Mouse (Mus musculus): ENCODE measurements around the gene Cps1. TPM values are rescaled to one million over a fixed set of nuclear protein-coding genes. Genes with fewer than 3 reads are reported as not detected.

Gene Cps1
- 0.06 and 0.11 TPM in 2 replicates for polyA plus RNA-seq (2016; fragmentation: Nextera tagmentation; extraction: Ambion mirVana)

DNA sequence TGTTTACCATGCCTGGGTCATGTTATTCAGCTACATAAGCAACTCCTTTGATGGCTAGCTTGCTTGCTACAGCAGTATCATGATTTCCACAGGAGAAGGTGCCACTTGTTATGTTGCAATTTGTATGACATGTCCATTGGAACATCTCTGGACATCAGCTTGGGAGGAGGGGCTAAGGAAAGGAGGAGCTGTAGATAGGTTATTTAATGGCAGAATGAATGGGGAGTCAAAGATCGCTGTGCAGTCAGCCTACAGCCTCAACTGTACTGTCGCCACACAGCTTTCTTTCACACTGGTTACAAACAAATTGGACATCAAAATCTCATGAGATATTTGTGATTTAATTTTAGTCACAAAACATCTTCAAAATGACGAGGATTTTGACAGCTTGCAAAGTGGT lies at the start of gene Cps1:
TSS of gene Cps1 (plus strand) at position 230 of the 400 bp plus-strand sequence.
- H3K36me3 ChIP-seq, result no peaks in the 10 kb centered on the region
- no peak within 1 kb of the TSS for H3K4me3 ChIP-seq
- H3K9me3 ChIP-seq, result no peaks in the 10 kb centered on the region
- WGBS, result 79% methylated on average over 3 of the region's 3 CpGs
- H3K27ac ChIP-seq, result no peak within 1 kb of the TSS
- no peak for DNase-seq (ENCODE audit: low spot score)
- no peaks in the 10 kb centered on the region for H3K4me1 ChIP-seq
- no peaks in the 10 kb centered on the region for H3K27me3 ChIP-seq (ENCODE audit: insufficient read depth, poor library complexity, severe bottlenecking)

DNA sequence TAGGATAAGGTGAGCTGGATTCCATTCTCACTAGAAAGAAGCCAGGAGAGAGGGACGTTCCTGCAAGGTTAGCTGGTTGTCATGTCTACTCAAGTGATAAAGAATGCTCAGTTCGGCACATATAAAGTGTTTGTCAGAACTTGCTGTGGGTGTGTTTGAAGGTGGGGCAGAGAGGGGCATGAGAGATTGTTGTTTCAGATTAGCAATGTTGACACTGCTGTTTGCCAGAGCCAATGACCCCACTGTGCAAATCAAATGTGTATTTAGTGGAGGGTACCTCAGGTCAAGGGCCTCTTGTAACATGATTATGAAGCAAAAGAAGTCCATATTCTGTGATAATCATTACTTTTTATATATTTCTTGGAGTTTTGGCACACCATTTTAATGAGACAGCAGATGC lies 45.1 kb upstream of the Cps1 start:
- Histone ChIP-seq H3K27ac (no peak overlapping the region), H3K4me3 (no peak overlapping the region), H3K9me3 (no peaks in the 10 kb centered on the region), H3K27me3 (ENCODE audit: insufficient read depth, poor library complexity, severe bottlenecking) (no peaks in the 10 kb centered on the region), H3K36me3 (no peaks in the 10 kb centered on the region), H3K4me1 (no peaks in the 10 kb centered on the region)
- no peak for DNase-seq (ENCODE audit: low spot score)
- WGBS, result 64% methylated on average over 2 of the region's 2 CpGs

DNA sequence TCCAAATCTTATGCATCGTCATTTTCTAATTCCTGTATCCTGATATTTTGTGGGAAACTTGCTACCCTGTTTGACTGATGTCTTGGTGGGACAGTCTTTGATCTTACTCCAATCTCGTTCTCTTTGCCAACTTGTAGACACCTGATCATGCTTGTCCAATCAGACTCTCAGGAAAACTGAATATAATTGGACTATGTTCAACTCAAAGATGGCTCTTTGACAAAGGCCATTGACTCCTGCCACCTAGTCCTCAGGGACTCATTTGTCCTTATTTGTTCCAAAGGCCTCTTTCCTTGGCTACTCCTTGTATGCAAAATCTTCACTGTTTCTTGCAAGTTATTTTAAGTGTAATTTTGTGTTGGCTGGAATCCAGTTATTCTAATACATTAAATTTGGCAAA lies 44.2 kb upstream of the Cps1 start:
- no peak overlapping the region for H3K4me3 ChIP-seq
- no peak for DNase-seq (ENCODE audit: low spot score)
- H3K27me3 ChIP-seq (ENCODE audit: insufficient read depth, poor library complexity, severe bottlenecking), result no peaks in the 10 kb centered on the region
- no peaks in the 10 kb centered on the region for H3K4me1 ChIP-seq
- H3K36me3 ChIP-seq, result no peaks in the 10 kb centered on the region
- H3K27ac ChIP-seq, result no peak overlapping the region
- no peaks in the 10 kb centered on the region for H3K9me3 ChIP-seq
- WGBS, result 75% methylated on average over 2 of the region's 2 CpGs

DNA sequence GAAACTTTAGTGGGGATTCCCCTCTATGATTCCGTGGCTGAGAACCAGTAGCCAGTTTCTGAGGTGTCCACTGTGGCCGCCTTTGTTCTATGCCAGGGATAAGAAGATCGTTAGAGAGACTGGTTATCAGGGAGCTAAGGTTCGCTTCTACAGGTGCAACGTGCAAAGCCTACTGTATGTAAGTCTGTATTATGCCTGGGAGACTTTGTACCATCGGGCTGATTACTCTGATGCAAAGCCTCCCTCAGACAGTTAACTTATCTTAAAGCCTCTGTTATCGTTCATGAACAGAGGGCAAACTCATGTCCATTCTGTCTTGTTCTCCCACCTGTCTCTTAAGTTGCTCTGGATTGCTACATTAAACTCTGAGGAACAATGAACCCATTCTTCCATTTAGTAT lies 43.7 kb upstream of the Cps1 start:
- no peaks in the 10 kb centered on the region for H3K36me3 ChIP-seq
- WGBS, result 81% methylated on average over 7 of the region's 7 CpGs
- DNase-seq (ENCODE audit: low spot score), result no peak

DNA sequence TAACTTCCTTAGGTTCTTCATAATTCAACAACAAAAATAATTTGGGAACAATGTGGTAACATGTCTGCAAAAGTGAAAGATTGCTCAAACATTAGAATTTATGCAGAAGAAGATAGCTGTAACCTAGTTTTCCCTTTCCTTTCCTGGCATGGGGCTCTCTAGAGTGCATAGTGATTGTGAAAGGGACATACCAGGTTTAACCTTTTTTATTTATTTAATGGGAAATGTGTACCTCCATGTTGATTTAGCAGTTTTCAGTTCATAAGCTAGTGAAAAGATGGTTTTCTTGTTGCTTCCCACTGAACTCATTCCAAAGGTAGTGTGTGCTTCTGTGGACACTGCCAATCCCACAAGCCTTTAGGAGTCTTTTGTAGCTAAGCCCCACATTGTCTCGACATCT lies 30.4 kb upstream of the Cps1 start:
- H3K4me3 ChIP-seq, result no peak overlapping the region
- no peaks in the 10 kb centered on the region for H3K4me1 ChIP-seq
- DNase-seq (ENCODE audit: low spot score), result no peak
- no peaks in the 10 kb centered on the region for H3K27me3 ChIP-seq (ENCODE audit: insufficient read depth, poor library complexity, severe bottlenecking)
- H3K36me3 ChIP-seq, result no peaks in the 10 kb centered on the region
- H3K27ac ChIP-seq, result no peak overlapping the region
- WGBS, result 86% methylated on average over 1 of the region's 1 CpGs
- H3K9me3 ChIP-seq, result no peaks in the 10 kb centered on the region

More for the DNA sequence above, 43.7 kb upstream of the Cps1 start:
- no peaks in the 10 kb centered on the region for H3K27me3 ChIP-seq (ENCODE audit: insufficient read depth, poor library complexity, severe bottlenecking)
- H3K9me3 ChIP-seq, result no peaks in the 10 kb centered on the region
- no peak overlapping the region for H3K4me3 ChIP-seq
- no peak overlapping the region for H3K27ac ChIP-seq
- no peaks in the 10 kb centered on the region for H3K4me1 ChIP-seq

DNA sequence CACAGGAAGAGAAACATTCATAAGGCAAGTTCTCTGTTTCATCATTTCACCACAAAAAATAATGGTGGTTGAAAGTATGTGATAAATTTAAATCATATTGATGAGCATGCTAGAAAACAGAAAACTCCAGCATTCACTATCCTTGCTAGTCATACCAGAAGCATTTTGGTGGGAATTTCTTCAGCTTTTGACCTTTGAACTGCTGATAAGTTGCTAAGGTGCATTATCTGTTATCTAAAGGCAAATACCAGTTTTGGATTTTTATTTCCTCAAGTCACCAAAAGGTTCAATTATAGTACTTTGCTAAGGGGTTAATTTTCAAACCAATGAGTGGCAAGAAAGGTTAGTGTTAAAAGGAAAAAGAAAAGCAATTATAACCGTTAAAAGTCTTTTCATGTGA lies 23.6 kb upstream of the Cps1 start:
- DNase-seq (ENCODE audit: low spot score), result no peak
- WGBS, result 76% methylated on average over 1 of the region's 1 CpGs
- Histone ChIP-seq H3K9me3 (no peaks in the 10 kb centered on the region), H3K4me3 (no peak overlapping the region), H3K4me1 (no peaks in the 10 kb centered on the region), H3K27ac (no peak overlapping the region), H3K36me3 (no peaks in the 10 kb centered on the region), H3K27me3 (ENCODE audit: insufficient read depth, poor library complexity, severe bottlenecking) (no peaks in the 10 kb centered on the region)

DNA sequence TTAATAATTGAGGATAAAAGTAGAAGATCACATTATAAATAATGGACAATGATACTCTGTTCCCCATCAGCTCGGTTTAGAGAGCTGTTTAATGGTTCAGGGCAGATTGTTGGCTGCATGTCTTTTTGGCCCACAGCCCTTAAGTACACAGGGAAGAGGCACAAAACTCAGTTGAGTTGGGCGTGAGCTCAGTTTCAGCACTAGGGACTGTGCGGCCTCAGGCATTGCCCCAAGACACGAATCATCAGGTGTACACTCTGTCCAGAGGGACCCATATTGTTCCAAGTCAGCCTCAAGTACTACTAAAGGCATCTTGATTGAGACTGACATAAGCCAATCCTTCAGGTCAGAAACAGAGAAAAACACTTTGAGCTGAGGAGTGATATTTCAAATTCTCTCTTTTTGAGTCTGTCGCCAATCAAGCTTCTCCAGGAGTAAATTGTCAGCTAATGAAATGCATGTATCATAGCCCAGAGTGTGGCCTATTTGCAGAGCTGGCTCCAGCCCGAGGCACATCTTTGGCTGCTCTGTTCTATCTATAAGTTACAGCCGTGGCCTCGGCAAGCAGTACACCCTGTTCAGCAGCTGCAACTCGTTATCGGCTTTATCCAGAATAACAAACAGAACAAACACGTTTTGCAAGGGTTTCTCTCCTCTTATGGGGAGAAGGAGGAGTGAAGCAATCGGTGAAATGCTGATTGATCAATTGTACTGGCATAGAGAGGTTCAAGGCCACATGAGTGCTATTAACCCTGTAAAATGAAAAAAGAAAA lies 19.2 kb upstream of the Cps1 start:
- no peaks in the 10 kb centered on the region for H3K9me3 ChIP-seq
- no peaks in the 10 kb centered on the region for H3K4me1 ChIP-seq
- no peaks in the 10 kb centered on the region for H3K36me3 ChIP-seq
- H3K27ac ChIP-seq, result no peak overlapping the region
- no peaks in the 10 kb centered on the region for H3K27me3 ChIP-seq (ENCODE audit: insufficient read depth, poor library complexity, severe bottlenecking)
- H3K4me3 ChIP-seq, result no peak overlapping the region
- 70% methylated on average over 12 of the region's 12 CpGs for WGBS
- DNase-seq (ENCODE audit: low spot score), result no peak

DNA sequence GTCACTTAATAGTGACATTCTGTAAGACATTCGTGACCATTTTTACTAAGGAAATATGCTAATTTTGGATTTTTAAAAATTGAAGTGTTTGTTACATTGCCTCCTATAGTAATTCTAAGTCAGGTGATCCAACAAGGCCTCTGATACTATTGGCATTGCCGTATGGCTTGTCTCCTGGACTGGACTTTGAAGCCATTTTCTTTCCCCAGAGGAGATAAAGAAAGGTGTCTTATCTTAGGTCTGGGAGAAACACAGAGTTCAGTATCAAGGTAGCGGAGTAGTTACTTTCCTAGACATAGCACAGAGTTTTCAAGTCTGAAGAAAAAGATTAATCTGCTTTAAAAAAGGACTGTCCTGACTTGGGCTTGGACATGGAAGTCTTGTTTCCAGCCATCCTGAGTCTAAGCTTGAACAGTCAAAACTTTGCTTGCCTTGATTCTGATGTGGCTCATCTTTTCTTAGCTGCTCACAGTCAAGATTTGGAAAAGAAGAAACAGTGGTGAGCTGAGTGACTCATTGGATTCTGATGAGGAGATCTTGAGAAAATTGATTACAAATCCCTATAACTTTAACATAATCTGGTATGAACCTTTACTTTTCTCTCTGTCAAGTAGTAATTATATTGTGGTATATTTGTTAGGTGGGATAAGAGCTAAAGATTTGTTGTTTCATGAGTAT lies 11.1 kb upstream of the Cps1 start:
- no peaks in the 10 kb centered on the region for H3K27me3 ChIP-seq (ENCODE audit: insufficient read depth, poor library complexity, severe bottlenecking)
- no peak overlapping the region for H3K4me3 ChIP-seq
- H3K9me3 ChIP-seq, result no peaks in the 10 kb centered on the region
- no peaks in the 10 kb centered on the region for H3K4me1 ChIP-seq
- no peak overlapping the region for H3K27ac ChIP-seq
- no peak for DNase-seq (ENCODE audit: low spot score)
- 76% methylated on average over 3 of the region's 3 CpGs for WGBS
- H3K36me3 ChIP-seq, result no peaks in the 10 kb centered on the region

DNA sequence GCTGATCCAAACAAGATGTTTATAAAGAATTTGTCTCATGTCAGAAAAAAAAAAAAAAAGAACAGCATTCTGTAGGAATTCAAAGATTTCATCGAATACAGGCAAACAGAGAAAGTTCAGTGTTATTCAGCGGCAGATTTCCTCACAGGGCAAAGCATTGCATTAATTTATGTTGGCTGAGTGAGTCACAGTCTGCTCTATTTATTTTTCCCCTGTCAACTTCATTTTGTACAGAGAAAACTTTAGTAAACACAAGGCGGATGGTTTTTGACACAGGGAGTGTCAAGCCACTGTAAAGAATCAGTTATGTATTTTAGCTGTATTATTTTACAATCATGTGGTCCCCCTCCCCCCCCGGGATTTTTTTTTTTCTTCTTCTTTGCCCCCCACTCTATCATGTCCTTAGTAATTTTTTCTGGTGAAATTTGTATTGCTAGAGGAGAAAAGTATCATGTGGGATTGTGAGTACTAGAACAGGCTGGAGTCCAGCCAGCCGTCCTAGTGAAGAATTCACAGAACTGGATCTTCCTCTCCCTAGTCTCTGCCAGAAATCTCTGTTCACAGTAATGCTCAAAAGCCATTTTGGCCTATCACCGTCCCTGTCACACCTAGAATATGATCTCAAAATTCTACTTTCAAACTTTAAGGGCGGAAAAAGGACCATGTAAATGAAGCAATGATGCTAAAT lies 9.3 kb upstream of the Cps1 start:
- no peaks in the 10 kb centered on the region for H3K27me3 ChIP-seq (ENCODE audit: insufficient read depth, poor library complexity, severe bottlenecking)
- DNase-seq (ENCODE audit: low spot score), result no peak
- no peaks in the 10 kb centered on the region for H3K9me3 ChIP-seq
- H3K4me1 ChIP-seq, result no peaks in the 10 kb centered on the region
- WGBS, result 81% methylated on average over 7 of the region's 7 CpGs
- H3K36me3 ChIP-seq, result no peaks in the 10 kb centered on the region
- H3K27ac ChIP-seq, result no peak overlapping the region
- no peak overlapping the region for H3K4me3 ChIP-seq

DNA sequence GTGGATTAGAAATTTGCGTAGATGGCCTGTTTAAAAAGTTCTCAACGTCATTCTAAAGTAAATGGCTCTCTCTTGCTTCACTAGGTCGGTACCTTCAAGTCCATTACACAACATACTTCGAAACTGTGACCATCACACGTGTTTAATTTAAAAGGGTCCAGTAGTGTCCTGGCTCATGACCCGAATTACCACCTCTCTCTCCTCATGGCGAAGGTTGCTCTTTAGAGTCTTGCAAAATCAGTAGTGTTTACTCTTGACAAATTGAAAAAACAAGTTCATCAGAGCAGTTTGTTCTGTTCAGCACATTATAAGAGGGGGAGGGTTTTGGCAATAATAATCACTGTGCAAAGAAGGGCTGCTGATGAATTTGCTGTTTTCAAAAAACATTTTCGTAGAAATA lies 6.3 kb upstream of the Cps1 start:
- no peak for DNase-seq (ENCODE audit: low spot score)
- no peaks in the 10 kb centered on the region for H3K9me3 ChIP-seq
- H3K36me3 ChIP-seq, result no peaks in the 10 kb centered on the region
- no peak overlapping the region for H3K4me3 ChIP-seq
- 80% methylated on average over 8 of the region's 8 CpGs for WGBS
- H3K27ac ChIP-seq, result no peak overlapping the region
- no peaks in the 10 kb centered on the region for H3K27me3 ChIP-seq (ENCODE audit: insufficient read depth, poor library complexity, severe bottlenecking)
- no peaks in the 10 kb centered on the region for H3K4me1 ChIP-seq

DNA sequence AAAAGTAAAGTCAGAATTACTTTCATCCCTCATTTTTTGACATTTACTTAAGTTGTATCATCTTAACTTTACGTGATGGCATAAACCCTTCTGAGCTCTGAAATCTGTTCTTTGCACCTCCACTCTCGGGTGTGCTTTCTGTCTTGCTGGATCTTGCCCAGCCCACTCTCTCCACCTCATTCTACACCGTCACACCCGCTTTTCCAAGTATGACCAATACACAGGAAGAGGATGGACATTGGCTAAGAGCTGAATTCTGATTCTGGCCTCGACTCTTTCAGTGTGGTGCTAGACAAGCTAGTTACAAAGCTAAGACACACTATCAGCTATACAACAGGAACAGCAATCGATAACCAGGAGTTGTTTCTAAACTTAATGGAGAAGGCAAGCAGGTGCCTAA lies 5.0 kb upstream of the Cps1 start:
- 78% methylated on average over 6 of the region's 6 CpGs for WGBS
- Histone ChIP-seq H3K4me1 (no peaks in the 10 kb centered on the region), H3K4me3 (no peak overlapping the region), H3K27me3 (ENCODE audit: insufficient read depth, poor library complexity, severe bottlenecking) (no peaks in the 10 kb centered on the region), H3K27ac (no peak overlapping the region), H3K9me3 (no peaks in the 10 kb centered on the region), H3K36me3 (no peaks in the 10 kb centered on the region)
- DNase-seq (ENCODE audit: low spot score), result no peak

DNA sequence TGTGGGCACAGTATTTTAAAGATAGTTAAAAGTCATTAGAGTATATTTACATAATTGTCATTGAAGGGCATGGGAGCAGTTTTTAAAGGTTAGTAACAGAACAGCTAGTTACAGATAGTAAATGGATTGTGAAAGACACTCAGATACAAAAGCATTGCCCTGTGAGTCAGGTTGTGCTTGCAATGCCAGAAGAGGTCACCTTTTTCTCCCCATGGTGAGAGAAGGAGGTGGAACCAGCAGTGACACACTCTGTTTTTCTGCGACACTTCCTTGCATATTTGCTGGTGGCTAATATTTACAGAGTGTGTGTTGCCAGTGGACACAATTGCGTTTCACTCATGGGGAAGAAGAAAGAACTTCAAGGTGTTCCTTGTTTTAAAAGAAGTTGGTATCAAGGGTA lies 2.6 kb downstream of the Cps1 start:
- H3K4me1 ChIP-seq, result no peaks in the 10 kb centered on the region
- no peak overlapping the region for H3K4me3 ChIP-seq
- H3K27me3 ChIP-seq (ENCODE audit: insufficient read depth, poor library complexity, severe bottlenecking), result no peaks in the 10 kb centered on the region
- WGBS, result 66% methylated on average over 2 of the region's 2 CpGs
- no peak for DNase-seq (ENCODE audit: low spot score)
- H3K36me3 ChIP-seq, result no peaks in the 10 kb centered on the region
- no peak overlapping the region for H3K27ac ChIP-seq
- no peaks in the 10 kb centered on the region for H3K9me3 ChIP-seq

DNA sequence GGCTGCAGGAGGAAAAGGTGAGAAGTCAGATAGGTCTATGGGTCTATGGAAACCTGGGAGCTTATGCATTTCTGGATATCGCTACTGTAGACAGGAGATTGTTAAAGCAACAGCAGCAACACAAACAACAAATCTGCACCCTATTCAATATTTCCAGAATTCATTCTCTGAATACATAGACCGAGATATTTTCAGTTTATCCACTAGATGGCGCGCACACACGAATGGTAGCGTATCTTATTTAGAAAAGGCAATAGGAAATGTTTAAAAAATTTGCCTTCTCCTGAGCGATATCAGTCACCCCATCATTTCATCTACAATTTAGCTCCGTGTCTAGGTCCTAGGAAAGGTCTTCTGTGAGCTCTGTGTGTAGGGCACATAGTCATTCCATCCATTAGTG lies 21.1 kb downstream of the Cps1 start:
- Histone ChIP-seq H3K27me3 (ENCODE audit: insufficient read depth, poor library complexity, severe bottlenecking) (no peaks in the 10 kb centered on the region), H3K4me1 (no peaks in the 10 kb centered on the region; the same call in 1 of the 2 replicates), H3K27ac (no peak overlapping the region), H3K4me3 (no peak overlapping the region), H3K9me3 (no peaks in the 10 kb centered on the region), H3K36me3 (no peaks in the 10 kb centered on the region)
- 9% methylated on average over 8 of the region's 8 CpGs for WGBS
- DNase-seq (ENCODE audit: low spot score), result no peak
